Mouse (Mus musculus) embryonic fibroblast, embryonic 13.5 days (primary cell): ENCODE measurements at regions not wholly inside any gene's neighbourhood (a gene's known extent, or its start where the extent isn't known, plus 50 kb on each side); places are given as distances from the start of the nearest gene placed in this dataset.

ENCODE experiments used
- CTCF ChIP-seq: IDR thresholded peaks from 2 replicates; pipeline ENCODE4 v1.5.1; 2011; ENCODE audit warnings: mild to moderate bottlenecking, control low read depth, low read length, moderate library complexity, borderline replicate concordance; ENCODE audit not compliant: insufficient read depth
- POLR2A ChIP-seq: IDR thresholded peaks from 2 replicates; pipeline ENCODE4 v1.6.1; 2011; ENCODE audit warnings: low read depth, mild to moderate bottlenecking, control low read depth, low read length, moderate library complexity

GRCm38 (mm10) chr9:30820806-30821375 lies 101.4 kb downstream of the Adamts15 start:
- no peak for TF ChIP-seq CTCF
- no peak for TF ChIP-seq POLR2A
